Mouse (Mus musculus): Measurements from ENCODE around the gene Rnf130.

Gene Rnf130

GRCm38 (mm10) chr11:50024833-50025720 is at the start of gene Rnf130:
Gene Rnf130, plus strand, starts transcription at chr11:50025346.
- peak; percentile 95 to 99 for DNase-seq

- DNase-seq, result no peak
Observed at GRCm38 (mm10) chr11:49977963-49978568, 47.1 kb upstream of the Rnf130 start.

GRCm38 (mm10) chr11:49978935-49979334 is 46.2 kb upstream of the Rnf130 start:
- DNase-seq, result no peak

GRCm38 (mm10) chr11:49980681-49981235 is 44.4 kb upstream of the Rnf130 start:
- no peak for DNase-seq

- no peak for DNase-seq
Observed at GRCm38 (mm10) chr11:49981321-49981963, 43.7 kb upstream of the Rnf130 start.

GRCm38 (mm10) chr11:49982094-49982493 is 43.1 kb upstream of the Rnf130 start:
- no peak for DNase-seq

GRCm38 (mm10) chr11:49982881-49983280 is 42.3 kb upstream of the Rnf130 start:
- no peak for DNase-seq

- no peak for DNase-seq
Observed at GRCm38 (mm10) chr11:49983875-49984552, 41.1 kb upstream of the Rnf130 start.

- no peak for DNase-seq
Observed at GRCm38 (mm10) chr11:49985009-49985408, 40.1 kb upstream of the Rnf130 start.

GRCm38 (mm10) chr11:49986277-49987036 is 38.7 kb upstream of the Rnf130 start:
- DNase-seq, result peak; percentile 63 to 79

GRCm38 (mm10) chr11:49994536-49994935 is 30.6 kb upstream of the Rnf130 start:
- DNase-seq, result no peak

- no peak for DNase-seq
Observed at GRCm38 (mm10) chr11:49996398-49996797, 28.7 kb upstream of the Rnf130 start.

GRCm38 (mm10) chr11:49997321-49997720 is 27.8 kb upstream of the Rnf130 start:
- no peak for DNase-seq

- DNase-seq, result no peak
Observed at GRCm38 (mm10) chr11:50002853-50003252, 22.3 kb upstream of the Rnf130 start.

- no peak for DNase-seq
Observed at GRCm38 (mm10) chr11:50007776-50008175, 17.4 kb upstream of the Rnf130 start.

GRCm38 (mm10) chr11:50008231-50008630 is 16.9 kb upstream of the Rnf130 start:
- DNase-seq, result no peak

GRCm38 (mm10) chr11:50013016-50013415 is 12.1 kb upstream of the Rnf130 start:
- DNase-seq, result no peak

- DNase-seq, result no peak
Observed at GRCm38 (mm10) chr11:50016503-50016902, 8.6 kb upstream of the Rnf130 start.

GRCm38 (mm10) chr11:50017511-50017910 is 7.6 kb upstream of the Rnf130 start:
- no peak for DNase-seq

GRCm38 (mm10) chr11:50018848-50019247 is 6.3 kb upstream of the Rnf130 start:
- no peak for DNase-seq

GRCm38 (mm10) chr11:50022085-50022484 is 3.1 kb upstream of the Rnf130 start:
- DNase-seq, result no peak

GRCm38 (mm10) chr11:50024445-50024832 is 707 bp upstream of the Rnf130 start:
- no peak for DNase-seq
